Mouse (Mus musculus): Measurements from ENCODE around the gene Kif24.

GRCm38 (mm10) chr4:41349199-41349591 lies 115.5 kb downstream of the Kif24 start:
- no peak for TF ChIP-seq TAL1 (IDR thresholded peaks at IDR 0.05; ENCODE audit: low read length)
- no peak for TF ChIP-seq GATA1 (IDR thresholded peaks at IDR 0.05; ENCODE audit: low read length)
